Mouse (Mus musculus) embryonic fibroblast, embryonic 13.5 days (primary cell): ENCODE measurements at regions not wholly inside any gene's neighbourhood (a gene's known extent, or its start where the extent isn't known, plus 50 kb on each side); places are given as distances from the start of the nearest gene placed in this dataset.

Experiments
- CTCF ChIP-seq: IDR thresholded peaks from 2 replicates; pipeline ENCODE4 v1.5.1; 2011; ENCODE audit warnings: mild to moderate bottlenecking, control low read depth, low read length, moderate library complexity, borderline replicate concordance; ENCODE audit not compliant: insufficient read depth
- POLR2A ChIP-seq: IDR thresholded peaks from 2 replicates; pipeline ENCODE4 v1.6.1; 2011; ENCODE audit warnings: low read depth, mild to moderate bottlenecking, control low read depth, low read length, moderate library complexity

DNA sequence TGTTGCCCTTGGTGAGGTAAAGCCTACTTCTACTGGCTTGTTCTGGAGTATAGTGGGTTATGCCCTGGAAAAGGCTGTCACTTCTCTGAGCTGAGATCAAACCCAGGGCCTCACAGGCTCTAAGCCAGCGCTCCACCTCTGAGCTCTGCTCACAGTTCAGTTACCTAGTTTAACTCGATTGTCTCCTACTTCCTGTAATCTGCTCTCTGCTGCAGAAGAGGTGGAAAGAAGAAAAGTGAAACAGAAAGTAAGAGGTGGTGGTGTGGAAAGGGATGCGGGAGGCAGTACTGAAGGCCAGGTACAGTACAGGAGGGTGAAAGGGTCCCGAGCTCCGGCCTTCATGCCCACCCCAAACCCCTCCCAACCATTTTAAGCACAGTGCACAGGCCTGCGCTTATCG, 455.7 kb downstream of the Zfp704 start:
- no peak for TF ChIP-seq CTCF
- TF ChIP-seq POLR2A = no peak
